Mouse (Mus musculus): Measurements from ENCODE around the gene Timm22. TPM values are rescaled to one million over a fixed set of nuclear protein-coding genes. Genes with fewer than 3 reads are reported as not detected.
A peak's percentile ranks its signal among the peaks of the same experiment; 100 is the strongest.

Gene Timm22
- polyA plus RNA-seq (2016; fragmentation: Nextera tagmentation; extraction: Ambion mirVana), result 120 and 129 TPM in 2 replicates

- under 1% methylated on average over 46 of the region's 46 CpGs for WGBS
- Histone ChIP-seq H3K4me1 (peaks cover 5% of the 10 kb centered on the region), H3K4me3 (peak within 1 kb of the TSS; percentile 99), H3K9me3 (no peaks in the 10 kb centered on the region), H3K36me3 (peaks cover 21% of the 10 kb centered on the region), H3K27ac (peak within 1 kb of the TSS; percentile 96), H3K27me3 (ENCODE audit: insufficient read depth, poor library complexity, severe bottlenecking) (no peaks in the 10 kb centered on the region)
- peak; percentile 98 for DNase-seq (ENCODE audit: low spot score)
Measured at GRCm38 (mm10) chr11:76406702-76407583, at the start of gene Timm22. TSS of gene Timm22 (plus strand) at chr11:76406952.

- Histone ChIP-seq H3K27ac (peak overlapping the region; percentile 56), H3K36me3 (no peaks in the 10 kb centered on the region), H3K27me3 (ENCODE audit: insufficient read depth, poor library complexity, severe bottlenecking) (no peaks in the 10 kb centered on the region), H3K9me3 (no peaks in the 10 kb centered on the region), H3K4me3 (no peak overlapping the region), H3K4me1 (peaks cover 66% of the 10 kb centered on the region)
- no peak for DNase-seq (ENCODE audit: low spot score)
- WGBS, result 66% methylated on average over 12 of the region's 12 CpGs
Measured at GRCm38 (mm10) chr11:76357464-76357863, 49.3 kb upstream of the Timm22 start.

DNA sequence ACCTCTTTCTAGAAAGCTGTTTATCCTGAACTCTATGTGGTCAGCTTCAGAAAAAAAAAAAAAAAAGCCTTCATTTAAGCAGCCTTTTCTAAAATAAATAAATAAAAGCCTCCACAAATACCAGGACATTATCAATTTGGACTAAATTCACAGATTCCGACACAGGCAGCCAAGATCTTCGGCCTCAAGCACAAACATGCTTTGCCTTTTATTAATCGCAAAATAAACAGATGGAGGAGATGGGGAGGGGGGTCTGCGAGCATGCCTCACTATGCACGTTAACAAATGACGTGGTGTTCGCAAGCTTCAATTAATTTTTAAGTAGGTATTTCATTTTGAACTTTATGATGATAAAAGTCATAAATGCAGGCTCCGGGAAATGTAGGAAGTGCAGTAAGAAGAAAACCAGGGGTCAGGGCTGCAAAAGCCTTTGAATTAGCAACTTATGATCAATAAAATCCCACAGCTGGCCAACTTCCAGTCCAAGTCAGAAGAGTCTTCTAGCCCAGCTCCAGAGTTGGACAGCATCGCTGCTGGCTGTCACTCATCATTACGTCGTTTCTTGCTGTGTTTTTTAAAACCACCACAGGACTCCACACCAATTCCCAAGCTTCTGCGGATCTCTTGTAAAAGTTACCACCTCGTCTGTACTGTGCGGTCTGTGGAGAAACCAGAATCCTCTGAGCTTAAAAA lies 48.0 kb upstream of the Timm22 start:
- WGBS, result 66% methylated on average over 14 of the region's 14 CpGs
- Histone ChIP-seq H3K4me1 (peaks cover 75% of the 10 kb centered on the region), H3K27me3 (ENCODE audit: insufficient read depth, poor library complexity, severe bottlenecking) (no peaks in the 10 kb centered on the region), H3K36me3 (no peaks in the 10 kb centered on the region), H3K4me3 (no peak overlapping the region), H3K9me3 (no peaks in the 10 kb centered on the region), H3K27ac (no peak overlapping the region)
- DNase-seq (ENCODE audit: low spot score), result no peak

GRCm38 (mm10) chr11:76360255-76360654 lies 46.5 kb upstream of the Timm22 start:
- Histone ChIP-seq H3K4me3 (no peak overlapping the region), H3K36me3 (no peaks in the 10 kb centered on the region), H3K9me3 (no peaks in the 10 kb centered on the region), H3K27me3 (ENCODE audit: insufficient read depth, poor library complexity, severe bottlenecking) (no peaks in the 10 kb centered on the region), H3K4me1 (peaks cover 74% of the 10 kb centered on the region), H3K27ac (peak overlapping the region; percentile 25; the same call in 1 of the 2 replicates)
- 78% methylated on average over 6 of the region's 6 CpGs for WGBS
- no peak for DNase-seq (ENCODE audit: low spot score)

GRCm38 (mm10) chr11:76361422-76361821 lies 45.3 kb upstream of the Timm22 start:
- Histone ChIP-seq H3K9me3 (no peaks in the 10 kb centered on the region), H3K27me3 (ENCODE audit: insufficient read depth, poor library complexity, severe bottlenecking) (no peaks in the 10 kb centered on the region), H3K27ac (no peak overlapping the region), H3K4me3 (no peak overlapping the region), H3K4me1 (peaks cover 66% of the 10 kb centered on the region), H3K36me3 (peaks cover 5% of the 10 kb centered on the region; the same call in 1 of the 2 replicates)
- 63% methylated on average over 4 of the region's 4 CpGs for WGBS
- DNase-seq (ENCODE audit: low spot score), result no peak

DNA sequence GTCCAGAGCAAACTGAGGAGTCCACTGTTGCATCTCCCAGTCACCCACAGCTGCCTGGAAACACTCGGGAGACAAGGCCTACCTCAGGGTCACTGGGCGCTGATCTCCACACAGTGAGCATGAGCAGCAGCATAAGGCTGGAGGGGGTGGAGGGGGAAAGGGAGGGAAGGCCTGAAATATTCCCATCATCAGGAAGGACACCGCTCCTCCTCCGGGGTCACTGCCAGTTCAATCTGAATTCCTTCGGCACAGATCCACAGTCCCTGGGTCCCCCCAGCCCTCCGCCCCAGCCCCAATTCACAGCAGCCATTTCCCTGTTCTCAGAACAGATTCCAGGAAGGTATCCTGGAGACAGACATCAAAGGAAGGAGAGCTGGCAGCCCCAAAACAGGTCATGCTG lies 43.6 kb upstream of the Timm22 start:
- Histone ChIP-seq H3K4me1 (peaks cover 62% of the 10 kb centered on the region), H3K4me3 (peak overlapping the region; percentile 8; the same call in 1 of the 2 replicates), H3K27me3 (ENCODE audit: insufficient read depth, poor library complexity, severe bottlenecking) (no peaks in the 10 kb centered on the region), H3K9me3 (no peaks in the 10 kb centered on the region), H3K36me3 (peaks cover 11% of the 10 kb centered on the region), H3K27ac (peak overlapping the region; percentile 81)
- 17% methylated on average over 6 of the region's 6 CpGs for WGBS
- peak; percentile 79 for DNase-seq (ENCODE audit: low spot score)

DNA sequence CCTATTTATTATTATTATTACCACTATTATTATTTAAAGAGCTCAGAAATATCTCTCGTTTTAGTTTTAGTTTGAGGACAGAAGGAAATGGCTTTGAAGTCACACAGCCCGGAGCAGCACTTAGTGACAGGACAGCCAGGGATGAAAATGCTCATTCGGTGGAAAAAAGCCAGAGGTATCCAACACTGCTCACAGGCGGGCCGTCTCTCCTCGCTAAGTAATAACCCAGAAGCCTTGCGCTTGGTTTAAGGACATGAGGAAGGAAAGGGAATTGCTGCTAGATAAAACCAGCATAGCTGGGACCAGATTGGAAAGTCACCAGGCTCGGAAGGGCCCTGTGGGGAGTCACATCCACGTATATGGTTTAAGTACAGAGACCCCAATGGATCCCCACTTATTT lies 43.1 kb upstream of the Timm22 start:
- no peaks in the 10 kb centered on the region for H3K9me3 ChIP-seq
- H3K4me3 ChIP-seq, result no peak overlapping the region; the same call in 1 of the 2 replicates
- H3K27me3 ChIP-seq (ENCODE audit: insufficient read depth, poor library complexity, severe bottlenecking), result no peaks in the 10 kb centered on the region
- no peak for DNase-seq (ENCODE audit: low spot score)
- H3K36me3 ChIP-seq, result peaks cover 11% of the 10 kb centered on the region
- WGBS, result 24% methylated on average over 9 of the region's 9 CpGs
- H3K27ac ChIP-seq, result peak overlapping the region; percentile 81
- peaks cover 59% of the 10 kb centered on the region for H3K4me1 ChIP-seq

DNA sequence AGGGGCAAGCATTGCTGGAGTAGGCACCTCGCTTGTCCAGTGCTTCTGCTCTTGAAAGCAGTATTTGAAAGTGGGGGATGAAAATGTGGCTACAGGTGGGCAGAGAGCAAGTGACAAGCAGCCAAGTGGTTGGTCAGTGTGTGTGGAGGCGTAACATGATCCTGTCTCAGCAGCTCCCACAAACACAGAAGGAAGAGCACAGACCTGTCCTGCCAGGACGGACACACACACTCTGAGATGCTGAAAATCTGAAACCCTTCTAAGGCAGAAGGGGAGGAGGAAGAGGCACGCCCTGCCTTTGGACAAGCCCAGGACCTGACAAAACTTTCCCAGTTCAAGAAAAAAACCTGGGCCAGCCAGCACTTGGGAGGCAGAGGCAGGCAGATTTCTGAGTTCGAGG lies 42.7 kb upstream of the Timm22 start:
- 68% methylated on average over 5 of the region's 5 CpGs for WGBS
- Histone ChIP-seq H3K4me1 (peaks cover 61% of the 10 kb centered on the region), H3K9me3 (no peaks in the 10 kb centered on the region), H3K36me3 (peaks cover 11% of the 10 kb centered on the region), H3K27me3 (ENCODE audit: insufficient read depth, poor library complexity, severe bottlenecking) (no peaks in the 10 kb centered on the region), H3K27ac (peak overlapping the region; percentile 81), H3K4me3 (no peak overlapping the region)
- DNase-seq (ENCODE audit: low spot score), result no peak

GRCm38 (mm10) chr11:76366720-76367119 lies 40.0 kb upstream of the Timm22 start:
- Histone ChIP-seq H3K36me3 (peaks cover 11% of the 10 kb centered on the region), H3K4me1 (peaks cover 58% of the 10 kb centered on the region), H3K4me3 (no peak overlapping the region), H3K9me3 (no peaks in the 10 kb centered on the region), H3K27ac (no peak overlapping the region; the same call in 1 of the 2 replicates), H3K27me3 (ENCODE audit: insufficient read depth, poor library complexity, severe bottlenecking) (no peaks in the 10 kb centered on the region)
- WGBS, result 80% methylated on average over 15 of the region's 15 CpGs
- DNase-seq (ENCODE audit: low spot score), result no peak

- Histone ChIP-seq H3K9me3 (no peaks in the 10 kb centered on the region), H3K4me3 (no peak overlapping the region), H3K36me3 (peaks cover 11% of the 10 kb centered on the region), H3K27ac (peak overlapping the region; percentile 53; the same call in 1 of the 2 replicates), H3K4me1 (peaks cover 75% of the 10 kb centered on the region), H3K27me3 (ENCODE audit: insufficient read depth, poor library complexity, severe bottlenecking) (no peaks in the 10 kb centered on the region)
- DNase-seq (ENCODE audit: low spot score), result no peak
Measured at GRCm38 (mm10) chr11:76370491-76370890, 36.3 kb upstream of the Timm22 start.

DNA sequence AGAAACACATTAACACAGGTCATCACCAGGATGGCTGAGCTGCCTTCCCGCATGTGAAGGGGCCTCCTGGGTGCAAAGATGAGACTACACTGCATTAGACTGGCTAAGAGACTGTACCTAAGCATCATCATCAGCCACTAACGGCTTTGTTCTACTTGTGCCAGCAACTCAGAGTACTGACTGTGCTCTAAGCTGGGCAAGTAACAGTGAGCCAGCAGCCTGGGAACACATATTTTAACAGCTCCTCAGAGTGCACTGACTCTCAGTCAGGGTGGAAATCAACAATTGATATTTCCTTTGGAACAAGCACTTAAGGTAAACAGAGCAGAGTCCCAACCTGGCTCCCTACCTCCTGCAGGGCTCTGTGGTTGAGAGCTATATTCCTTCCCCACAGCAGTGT lies 34.6 kb upstream of the Timm22 start:
- WGBS, result 57% methylated on average over 2 of the region's 2 CpGs
- no peak for DNase-seq (ENCODE audit: low spot score)
- peak overlapping the region; percentile 92; the same call in 1 of the 2 replicates for H3K27ac ChIP-seq

GRCm38 (mm10) chr11:76372534-76372933 lies 34.2 kb upstream of the Timm22 start:
- DNase-seq (ENCODE audit: low spot score), result no peak
- 36% methylated on average over 6 of the region's 6 CpGs for WGBS
- Histone ChIP-seq H3K4me3 (no peak overlapping the region), H3K9me3 (no peaks in the 10 kb centered on the region), H3K27me3 (ENCODE audit: insufficient read depth, poor library complexity, severe bottlenecking) (no peaks in the 10 kb centered on the region), H3K4me1 (peaks cover 79% of the 10 kb centered on the region), H3K36me3 (no peaks in the 10 kb centered on the region), H3K27ac (peak overlapping the region; percentile 92; the same call in 1 of the 2 replicates)

More for the DNA sequence above, 34.6 kb upstream of the Timm22 start:
- Histone ChIP-seq H3K36me3 (no peaks in the 10 kb centered on the region), H3K9me3 (no peaks in the 10 kb centered on the region), H3K4me1 (peaks cover 78% of the 10 kb centered on the region), H3K27me3 (ENCODE audit: insufficient read depth, poor library complexity, severe bottlenecking) (no peaks in the 10 kb centered on the region), H3K4me3 (no peak overlapping the region)

Data from heart, embryonic 10.5 days (tissue).